Mouse (Mus musculus) ES-E14 (cell line): ENCODE data around the gene Cwf19l1. TPM values are rescaled to one million over a fixed set of nuclear protein-coding genes. Genes with fewer than 3 reads are reported as not detected.

Source experiments
- DNase-seq: peaks from one replicate; pipeline ENCODE4 v3.0.0-alpha.2; 2013; ENCODE audit warnings: low read depth, low spot score
- H3K27ac ChIP-seq: 2 replicates; pipeline ENCODE4 v1.5.1; 2012; ENCODE audit warnings: low read depth, mild to moderate bottlenecking, low read length, moderate library complexity, mixed read lengths; ENCODE audit not compliant: poor library complexity, insufficient read depth, severe bottlenecking
- H3K36me3 ChIP-seq: 2 replicates; pipeline ENCODE4 v1.6.1; 2012; ENCODE audit warnings: mild to moderate bottlenecking, low read length, moderate library complexity, mixed read lengths; ENCODE audit not compliant: control insufficient read depth, poor library complexity, insufficient read depth, severe bottlenecking
- H3K4me1 ChIP-seq, 2 experiments: fragments of 150-350 bp in 1 of 2; sonication (generic) in 1 of 2; 2 replicates each; pipeline ENCODE4 v1.6.1; 2012; ENCODE audit warnings: low read length in 2 of 2, mild to moderate bottlenecking in 1 of 2, mixed read lengths in 1 of 2; ENCODE audit not compliant: control insufficient read depth in 2 of 2, insufficient read depth in 2 of 2, poor library complexity in 1 of 2
- H3K4me3 ChIP-seq, 2 experiments: fragments of 150-350 bp in 1 of 2; sonication (generic) in 1 of 2; 2 replicates each; pipeline ENCODE4 v1.5.1; 2012; ENCODE audit warnings: low read length in 2 of 2, low read depth in 1 of 2, mild to moderate bottlenecking in 1 of 2, mixed read lengths in 1 of 2; ENCODE audit not compliant: insufficient read depth in 1 of 2, poor library complexity in 1 of 2, severe bottlenecking in 1 of 2
- H3K9ac ChIP-seq: 2 replicates; pipeline ENCODE4 v1.6.1; 2012; ENCODE audit warnings: low read depth, mild to moderate bottlenecking, low read length, mixed read lengths; ENCODE audit not compliant: poor library complexity, insufficient read depth, severe bottlenecking
- H3K9me3 ChIP-seq: fragments of 150-350 bp; sonication (generic); 2 replicates; pipeline ENCODE4 v1.6.1; 2012; ENCODE audit warnings: low read depth, mild to moderate bottlenecking, low read length; ENCODE audit not compliant: control insufficient read depth, insufficient read depth
- CHD2 ChIP-seq: IDR thresholded peaks from 2 replicates; pipeline ENCODE4 v1.6.1; 2014; ENCODE audit warnings: mild to moderate bottlenecking, low read depth, low read length, inconsistent platforms
- HCFC1 ChIP-seq: IDR thresholded peaks from 2 replicates; pipeline ENCODE4 v1.6.1; 2012; ENCODE audit warnings: low read length, inconsistent platforms, borderline replicate concordance; ENCODE audit not compliant: insufficient read depth
- MAFK ChIP-seq: IDR thresholded peaks from 2 replicates; pipeline ENCODE4 v1.6.1; 2014; ENCODE audit warnings: mild to moderate bottlenecking, low read depth, low read length, inconsistent platforms; ENCODE audit not compliant: insufficient read depth
- ZC3H11A ChIP-seq: IDR thresholded peaks from 2 replicates; pipeline ENCODE4 v1.6.1; 2012; ENCODE audit warnings: low read depth, mild to moderate bottlenecking, inconsistent platforms, low read length, borderline replicate concordance
- ZNF384 ChIP-seq: IDR thresholded peaks from 2 replicates; pipeline ENCODE4 v1.6.1; 2012; ENCODE audit warnings: low read depth, low read length, inconsistent platforms
- in situ Hi-C, 2 experiments: fragments of 600-800 bp; cut with MboI; formaldehyde crosslinking; loops; one replicate each; pipeline ENCODE4 v1.15.1; 2025; ENCODE audit warnings: low sequenced_read_pairs in 2 of 2, inconsistent platforms in 1 of 2; ENCODE audit not compliant: unreplicated experiment in 2 of 2
- total RNA-seq: library from RNA; depleted of rRNA; stranded (reverse); fragments of 300-350 nt; gene quantifications from 2 replicates; pipeline ENCODE4 v1.2.3, GENCODE M21; 2012; rRNA removed

The Cwf19l1 gene
- total RNA-seq, result 17.9 and 18.6 TPM in 2 replicates

- peak within 1 kb of the TSS; percentile 84 for H3K27ac ChIP-seq
- no peaks in the 10 kb centered on the region for H3K9me3 ChIP-seq
- peak within 1 kb of the TSS; percentile 93 to 99 for H3K4me3 ChIP-seq
- H3K36me3 ChIP-seq, result peaks cover 12% of the 10 kb centered on the region
- DNase-seq, result peak; percentile 81
- peak within 1 kb of the TSS; percentile 90 for H3K9ac ChIP-seq
- H3K4me1 ChIP-seq, result no peaks in the 10 kb centered on the region
- in situ Hi-C loops, result no loop called here
- TF ChIP-seq ZC3H11A (no peak), HCFC1 (0 out of 2 replicates have a peak, but pooled peaks have one; percentile 46)
Measured at GRCm38 (mm10) chr19:44135072-44135959, at the start of gene Cwf19l1. TSS of gene Cwf19l1 (minus strand) at chr19:44135876.

DNA sequence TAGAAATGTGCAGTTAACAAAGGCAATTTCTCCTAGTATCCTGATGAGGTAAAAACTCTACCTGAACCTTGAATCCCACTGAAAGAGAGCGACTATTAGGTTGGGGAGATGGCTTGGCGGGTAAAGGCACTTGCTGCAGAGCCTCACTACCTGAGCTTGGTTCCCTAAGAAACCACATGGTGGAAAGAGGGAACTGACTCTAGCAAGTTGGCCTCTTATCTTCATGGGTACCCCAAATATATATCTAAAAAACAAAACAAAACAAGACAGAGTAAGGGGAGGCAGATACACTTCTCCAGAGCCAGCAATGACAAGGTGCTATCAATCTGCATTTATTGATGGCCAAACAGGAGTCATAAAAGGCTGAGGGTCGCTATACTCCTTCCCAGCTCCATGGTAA is 48.3 kb upstream of the Cwf19l1 start:
- Histone ChIP-seq H3K4me3 (no peak overlapping the region), H3K27ac (no peak overlapping the region), H3K9me3 (no peaks in the 10 kb centered on the region), H3K9ac (no peak overlapping the region), H3K4me1 (no peaks in the 10 kb centered on the region), H3K36me3 (no peaks in the 10 kb centered on the region)
- DNase-seq, result no peak
- in situ Hi-C loops, result no loop called here
- TF ChIP-seq ZNF384 (no peak), HCFC1 (no peak), CHD2 (no peak), MAFK (no peak), ZC3H11A (no peak)

DNA sequence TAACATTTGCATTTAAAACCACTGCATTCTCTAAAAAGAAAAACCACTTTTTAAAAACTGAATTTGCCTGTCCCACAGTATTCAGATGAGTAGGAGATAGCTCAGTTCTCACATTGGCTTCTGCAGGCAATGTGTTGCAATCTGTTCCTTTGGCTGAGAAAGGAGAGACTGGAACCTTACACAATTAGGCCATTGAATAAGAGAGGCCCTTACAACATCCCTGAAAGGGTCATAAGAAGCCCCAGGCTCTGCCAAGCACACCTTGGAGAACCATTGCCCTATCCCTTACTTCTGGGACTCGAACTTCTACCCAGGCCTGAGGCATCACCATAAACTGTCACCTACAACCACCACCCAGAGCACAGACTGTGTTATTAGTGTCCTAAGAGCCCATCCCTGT is 44.8 kb upstream of the Cwf19l1 start:
- DNase-seq, result no peak
- Histone ChIP-seq H3K27ac (no peak overlapping the region), H3K9ac (no peak overlapping the region), H3K36me3 (no peaks in the 10 kb centered on the region), H3K4me1 (no peaks in the 10 kb centered on the region), H3K4me3 (no peak overlapping the region), H3K9me3 (no peaks in the 10 kb centered on the region)
- in situ Hi-C loops, result no loop called here
- TF ChIP-seq HCFC1 (no peak), CHD2 (no peak), ZNF384 (no peak), ZC3H11A (no peak), MAFK (no peak)

DNA sequence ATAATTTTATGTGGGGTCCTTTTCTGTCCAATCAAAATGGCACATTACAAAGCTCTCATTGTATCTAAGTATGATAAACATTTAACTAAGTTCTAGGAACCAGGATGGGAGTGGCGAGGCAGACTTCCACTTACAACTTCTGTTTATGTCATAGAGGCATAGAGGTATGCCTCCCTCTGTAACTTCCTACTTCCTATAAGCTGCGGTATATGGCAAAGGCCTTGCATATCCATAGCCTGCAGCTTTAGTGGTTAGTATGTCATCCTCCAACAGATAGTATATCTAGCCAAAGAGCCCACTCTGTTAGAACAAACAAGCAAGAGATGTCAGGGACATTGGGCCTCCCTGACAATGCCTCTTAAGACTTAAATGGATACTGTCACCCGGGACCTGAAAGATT is 41.1 kb upstream of the Cwf19l1 start:
- Histone ChIP-seq H3K36me3 (no peaks in the 10 kb centered on the region), H3K4me3 (no peak overlapping the region), H3K4me1 (no peaks in the 10 kb centered on the region), H3K9me3 (no peaks in the 10 kb centered on the region), H3K27ac (no peak overlapping the region), H3K9ac (no peak overlapping the region)
- DNase-seq, result no peak
- TF ChIP-seq ZNF384, result no peak
- no peak for TF ChIP-seq ZC3H11A
- TF ChIP-seq MAFK, result no peak
- no peak for TF ChIP-seq CHD2
- TF ChIP-seq HCFC1, result no peak
- in situ Hi-C loops, result no loop called here

- H3K4me1 ChIP-seq, result no peaks in the 10 kb centered on the region
- no peak for TF ChIP-seq MAFK
- in situ Hi-C loops, result no loop called here
- no peak for DNase-seq
- H3K27ac ChIP-seq, result no peak overlapping the region
- no peak overlapping the region for H3K4me3 ChIP-seq
- no peaks in the 10 kb centered on the region for H3K36me3 ChIP-seq
- no peaks in the 10 kb centered on the region for H3K9me3 ChIP-seq
- no peak overlapping the region for H3K9ac ChIP-seq
Measured at GRCm38 (mm10) chr19:44174835-44175234, 39.2 kb upstream of the Cwf19l1 start.
